Mouse (Mus musculus): ENCODE measurements around the gene Cdk10. TPM values are rescaled to one million over a fixed set of nuclear protein-coding genes. Genes with fewer than 3 reads are reported as not detected.

The Cdk10 gene
- total and polyA plus RNA-seq, 3 experiments = 22.3 to 56.3 (median 25.5) TPM

DNA sequence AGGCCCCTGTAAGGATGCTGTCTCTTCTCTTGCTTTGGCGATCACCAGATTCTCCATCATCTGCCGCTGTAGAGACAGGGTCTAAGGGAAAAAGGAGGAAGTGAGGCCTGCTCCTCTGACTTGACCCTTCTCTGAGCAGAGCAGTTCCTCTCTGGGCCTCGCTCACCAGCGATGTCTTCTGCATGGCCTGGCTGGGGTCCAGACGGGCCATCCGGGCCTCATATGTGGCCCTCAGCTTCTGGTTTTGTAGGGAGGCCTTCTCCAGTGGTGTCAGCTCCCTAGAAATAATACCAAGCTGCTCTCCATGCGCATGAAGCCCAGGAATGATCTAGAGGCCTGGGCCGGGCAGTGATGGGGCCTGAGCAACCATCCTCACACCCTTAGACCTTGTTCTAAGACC is 24.0 kb downstream of the Cdk10 start:
- Histone ChIP-seq H3K4me3 (ENCODE audit: low read depth, low read length) (no peak overlapping the region), H3K9me3 (replicated peaks) (no peaks in the 10 kb centered on the region), H3K4me1 (ENCODE audit: insufficient read depth, low read depth, low read length) (peaks cover 11% of the 10 kb centered on the region), H3K36me3 (replicated peaks) (peaks cover 88% of the 10 kb centered on the region), H3K27me3 (ENCODE audit: insufficient read depth, low read length) (no peaks in the 10 kb centered on the region)
- DNase-seq (ENCODE audit: low spot score) (no peak), ATAC-seq (ENCODE audit: extremely low read depth, insufficient number of reproducible peaks, low FRiP score, poor library complexity, severe bottlenecking) (no peak)
- TF ChIP-seq TAL1 (conservative IDR thresholded peaks at IDR 0.05; ENCODE audit: low read depth, low read length) (no peak), CTCF (IDR thresholded peaks at IDR 0.05; ENCODE audit: low read depth, low read length) (no peak), POLR2AphosphoS5 (IDR thresholded peaks at IDR 0.05; ENCODE audit: insufficient replicate concordance, low read depth, low read length) (no peak), GATA2 (IDR thresholded peaks at IDR 0.05; ENCODE audit: borderline replicate concordance, low read depth, low read length) (no peak), GATA1 (IDR thresholded peaks at IDR 0.05; ENCODE audit: borderline replicate concordance, low read length) (no peak)

DNA sequence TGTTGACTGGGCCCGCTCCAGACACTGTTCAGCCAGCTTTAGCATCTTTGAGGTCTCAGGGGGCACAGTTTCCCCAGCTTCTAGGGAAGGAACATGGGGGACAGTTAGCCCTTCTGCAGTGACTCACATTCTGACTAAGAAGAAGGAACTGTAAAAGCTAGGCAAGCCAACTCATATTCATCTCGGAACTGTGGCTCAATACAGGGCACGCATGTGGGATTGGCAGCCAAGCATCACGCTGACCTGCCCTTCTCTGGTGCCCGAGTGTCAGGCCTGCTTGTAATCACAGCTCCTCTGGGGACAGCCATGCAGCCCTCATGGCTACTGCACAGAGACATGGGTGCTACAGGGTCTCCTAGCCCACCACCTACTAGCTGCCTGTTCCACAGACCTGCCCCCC is 26.3 kb downstream of the Cdk10 start:
- no peaks in the 10 kb centered on the region for H3K9me3 ChIP-seq (replicated peaks)
- TF ChIP-seq GATA2 (IDR thresholded peaks at IDR 0.05; ENCODE audit: borderline replicate concordance, low read depth, low read length) (no peak), CTCF (IDR thresholded peaks at IDR 0.05; ENCODE audit: low read depth, low read length) (no peak), POLR2AphosphoS5 (IDR thresholded peaks at IDR 0.05; ENCODE audit: insufficient replicate concordance, low read depth, low read length) (no peak), GATA1 (IDR thresholded peaks at IDR 0.05; ENCODE audit: borderline replicate concordance, low read length) (no peak), TAL1 (conservative IDR thresholded peaks at IDR 0.05; ENCODE audit: low read depth, low read length) (no peak)
- H3K4me3 ChIP-seq (ENCODE audit: low read depth, low read length) = no peak overlapping the region
- ATAC-seq (ENCODE audit: extremely low read depth, insufficient number of reproducible peaks, low FRiP score, poor library complexity, severe bottlenecking) (no peak), DNase-seq (ENCODE audit: low spot score) (no peak)
- H3K27me3 ChIP-seq (ENCODE audit: insufficient read depth, low read length) = no peaks in the 10 kb centered on the region
- peaks cover 72% of the 10 kb centered on the region for H3K36me3 ChIP-seq (replicated peaks)
- peaks cover 26% of the 10 kb centered on the region for H3K4me1 ChIP-seq (ENCODE audit: insufficient read depth, low read depth, low read length)

DNA sequence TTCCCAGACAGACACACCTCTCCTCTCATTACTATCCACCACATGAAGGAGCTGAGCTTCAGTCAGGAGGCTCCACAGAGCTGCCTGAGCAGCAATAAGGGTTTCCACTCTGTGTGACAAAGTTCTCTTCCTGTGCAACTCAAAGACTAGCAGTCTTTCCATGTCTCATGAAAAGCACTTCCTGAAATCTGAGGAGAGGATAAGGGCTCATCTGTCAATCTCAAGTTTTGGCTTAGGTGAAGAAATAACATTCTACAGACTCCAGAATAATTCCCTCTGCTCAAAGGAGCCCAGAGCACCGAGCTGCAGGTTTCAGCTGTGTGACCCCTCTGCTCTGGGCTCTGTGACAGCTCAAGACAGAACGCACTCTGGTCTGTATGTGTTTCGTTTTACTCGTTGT is 28.3 kb downstream of the Cdk10 start:
- H3K36me3 ChIP-seq (replicated peaks) = peaks cover 72% of the 10 kb centered on the region
- H3K4me3 ChIP-seq (ENCODE audit: low read depth, low read length) = peak overlapping the region; percentile 88; the same call in 1 of the 2 replicates
- no peaks in the 10 kb centered on the region for H3K9me3 ChIP-seq (replicated peaks)
- DNase-seq (ENCODE audit: low spot score) (no peak), ATAC-seq (ENCODE audit: extremely low read depth, insufficient number of reproducible peaks, low FRiP score, poor library complexity, severe bottlenecking) (no peak)
- peaks cover 39% of the 10 kb centered on the region for H3K4me1 ChIP-seq (ENCODE audit: insufficient read depth, low read depth, low read length)
- no peak for TF ChIP-seq POLR2AphosphoS5 (IDR thresholded peaks at IDR 0.05; ENCODE audit: insufficient replicate concordance, low read depth, low read length)
- no peak for TF ChIP-seq TAL1 (conservative IDR thresholded peaks at IDR 0.05; ENCODE audit: low read depth, low read length)
- no peak for TF ChIP-seq GATA1 (IDR thresholded peaks at IDR 0.05; ENCODE audit: borderline replicate concordance, low read length)
- no peak for TF ChIP-seq GATA2 (IDR thresholded peaks at IDR 0.05; ENCODE audit: borderline replicate concordance, low read depth, low read length)
- no peak for TF ChIP-seq CTCF (IDR thresholded peaks at IDR 0.05; ENCODE audit: low read depth, low read length)
- no peaks in the 10 kb centered on the region for H3K27me3 ChIP-seq (ENCODE audit: insufficient read depth, low read length)

DNA sequence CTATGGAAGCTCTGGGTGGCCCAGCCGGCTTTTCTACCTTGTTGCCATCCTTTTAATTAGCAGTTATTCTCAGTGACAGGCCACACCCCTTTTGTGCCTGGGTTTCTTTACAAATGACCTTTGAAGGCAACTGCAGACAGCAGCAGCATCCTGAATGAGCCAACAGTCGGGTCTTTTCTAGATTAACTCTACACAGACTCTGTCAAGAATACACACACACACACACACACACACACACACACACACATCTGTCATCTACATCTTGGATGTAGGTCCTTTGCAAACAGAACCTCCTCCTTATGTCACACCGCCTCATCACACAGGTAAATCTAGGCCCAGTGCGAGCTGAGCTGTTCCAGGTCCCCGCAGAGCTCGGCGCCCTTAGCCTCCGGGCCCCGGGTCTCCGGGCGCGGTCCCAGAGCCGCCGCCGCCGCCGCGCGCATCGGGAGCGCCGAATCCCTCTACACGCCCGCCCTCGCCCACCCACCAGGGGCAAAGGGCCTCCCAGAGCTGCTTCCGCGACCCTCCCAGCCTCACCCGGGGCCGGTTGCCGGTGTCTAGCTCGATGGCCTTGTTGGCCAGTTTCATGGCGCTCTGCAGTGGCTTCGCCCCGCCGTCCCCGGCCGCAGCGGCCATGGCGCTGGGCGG is 28.9 kb downstream of the Cdk10 start:
- Histone ChIP-seq H3K36me3 (replicated peaks) (peaks cover 72% of the 10 kb centered on the region), H3K4me3 (ENCODE audit: low read depth, low read length) (peak overlapping the region; percentile 88), H3K27me3 (ENCODE audit: insufficient read depth, low read length) (no peaks in the 10 kb centered on the region), H3K9me3 (replicated peaks) (no peaks in the 10 kb centered on the region), H3K4me1 (ENCODE audit: insufficient read depth, low read depth, low read length) (peaks cover 39% of the 10 kb centered on the region)
- ATAC-seq (ENCODE audit: extremely low read depth, insufficient number of reproducible peaks, low FRiP score, poor library complexity, severe bottlenecking) (no peak), DNase-seq (ENCODE audit: low spot score) (peak; percentile 47)
- TF ChIP-seq CTCF (IDR thresholded peaks at IDR 0.05; ENCODE audit: low read depth, low read length) = no peak
- no peak for TF ChIP-seq GATA1 (IDR thresholded peaks at IDR 0.05; ENCODE audit: borderline replicate concordance, low read length)
- TF ChIP-seq TAL1 (conservative IDR thresholded peaks at IDR 0.05; ENCODE audit: low read depth, low read length) = no peak

DNA sequence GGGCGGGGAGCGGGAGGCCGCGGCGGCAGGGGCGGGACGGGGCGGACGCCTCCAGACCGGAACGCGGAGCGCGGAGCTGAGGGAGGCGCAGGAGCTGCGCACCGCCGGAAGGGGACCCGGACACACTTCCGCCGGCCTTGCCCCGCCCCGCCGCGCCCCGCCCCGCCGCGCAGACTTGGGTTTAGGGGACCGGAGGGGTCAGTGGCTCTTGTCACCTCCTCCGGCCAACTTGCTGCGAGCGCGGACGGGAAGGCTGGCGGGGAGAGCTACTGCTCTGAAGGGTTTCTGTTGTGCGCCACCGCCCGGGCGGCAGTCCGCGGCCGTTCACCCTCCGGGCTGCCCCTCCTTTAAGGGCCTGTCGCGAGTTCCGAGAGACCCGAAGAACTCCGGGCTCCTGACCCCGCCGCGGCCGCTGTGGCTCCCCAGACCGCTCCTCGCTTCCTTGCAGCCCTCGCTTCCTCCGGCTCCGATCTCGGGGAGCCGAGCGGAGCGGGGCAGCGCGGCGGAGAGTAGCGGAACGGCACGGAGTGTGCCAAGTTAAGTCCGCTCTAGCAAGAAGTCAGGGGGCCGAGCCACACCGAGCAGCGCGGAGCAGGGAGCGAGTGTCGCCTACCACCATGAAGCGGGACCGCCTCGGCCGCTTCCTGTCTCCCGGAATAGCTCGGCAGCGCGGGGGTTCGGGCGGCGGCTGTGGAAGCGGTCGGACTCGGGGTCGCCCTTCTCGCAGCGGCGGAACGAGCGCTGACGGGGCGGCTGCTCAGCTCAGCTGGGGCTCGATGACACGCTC is 29.6 kb downstream of the Cdk10 start, which contains the start of the genes Zfp276 and Vps9d1:
TSS of gene Zfp276 (plus strand) at position 97 of the 787 bp plus-strand sequence.
TSS of gene Vps9d1 (minus strand) at position 250 of the 787 bp plus-strand sequence.
- ATAC-seq (ENCODE audit: extremely low read depth, insufficient number of reproducible peaks, low FRiP score, poor library complexity, severe bottlenecking) (peak; percentile 73), DNase-seq (ENCODE audit: low spot score) (peak; percentile 83)
- H3K4me3 ChIP-seq (ENCODE audit: low read depth, low read length) = peak within 1 kb of the TSS; percentile 88
- peaks cover 72% of the 10 kb centered on the region for H3K36me3 ChIP-seq (replicated peaks)
- no peaks in the 10 kb centered on the region for H3K9me3 ChIP-seq (replicated peaks)
- H3K4me1 ChIP-seq (ENCODE audit: insufficient read depth, low read depth, low read length) = peaks cover 39% of the 10 kb centered on the region
- no peaks in the 10 kb centered on the region for H3K27me3 ChIP-seq (ENCODE audit: insufficient read depth, low read length)
- TF ChIP-seq CTCF (IDR thresholded peaks at IDR 0.05; ENCODE audit: low read depth, low read length) (no peak), GATA2 (IDR thresholded peaks at IDR 0.05; ENCODE audit: borderline replicate concordance, low read depth, low read length) (no peak), TAL1 (conservative IDR thresholded peaks at IDR 0.05; ENCODE audit: low read depth, low read length) (no peak), GATA1 (IDR thresholded peaks at IDR 0.05; ENCODE audit: borderline replicate concordance, low read length) (no peak), POLR2AphosphoS5 (IDR thresholded peaks at IDR 0.05; ENCODE audit: insufficient replicate concordance, low read depth, low read length) (no peak)

DNA sequence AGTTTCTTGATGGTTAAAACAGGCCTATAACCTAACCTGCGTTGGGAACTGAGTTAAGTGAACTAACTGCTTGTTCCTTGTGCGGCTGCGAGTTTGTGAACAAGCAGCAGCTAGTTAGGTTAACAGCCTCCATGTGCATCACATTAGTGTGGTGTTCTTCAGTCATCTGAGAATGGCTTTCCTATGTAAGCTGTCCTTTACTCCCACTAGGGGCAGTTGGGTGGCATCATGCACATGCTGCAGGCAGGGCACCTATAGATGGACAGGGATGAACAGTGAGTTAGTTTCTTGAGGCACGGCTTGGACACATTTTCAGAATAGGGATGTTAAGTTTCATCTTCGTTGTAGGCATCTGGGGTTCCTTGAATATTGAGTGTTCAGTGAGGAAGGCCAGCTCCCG is 30.5 kb downstream of the Cdk10 start:
- H3K27me3 ChIP-seq (ENCODE audit: insufficient read depth, low read length) = no peaks in the 10 kb centered on the region
- H3K36me3 ChIP-seq (replicated peaks) = peaks cover 75% of the 10 kb centered on the region
- H3K4me1 ChIP-seq (ENCODE audit: insufficient read depth, low read depth, low read length) = peaks cover 39% of the 10 kb centered on the region
- TF ChIP-seq GATA1 (IDR thresholded peaks at IDR 0.05; ENCODE audit: borderline replicate concordance, low read length) (no peak), CTCF (IDR thresholded peaks at IDR 0.05; ENCODE audit: low read depth, low read length) (no peak), GATA2 (IDR thresholded peaks at IDR 0.05; ENCODE audit: borderline replicate concordance, low read depth, low read length) (no peak), TAL1 (conservative IDR thresholded peaks at IDR 0.05; ENCODE audit: low read depth, low read length) (no peak), POLR2AphosphoS5 (IDR thresholded peaks at IDR 0.05; ENCODE audit: insufficient replicate concordance, low read depth, low read length) (no peak)
- peak overlapping the region; percentile 88 for H3K4me3 ChIP-seq (ENCODE audit: low read depth, low read length)
- H3K9me3 ChIP-seq (replicated peaks) = no peaks in the 10 kb centered on the region
- peak; percentile 43 for DNase-seq (ENCODE audit: low spot score)
- no peak for ATAC-seq (ENCODE audit: extremely low read depth, insufficient number of reproducible peaks, low FRiP score, poor library complexity, severe bottlenecking)
